Mouse (Mus musculus) forebrain, embryonic 10.5 days (tissue): ENCODE results near the gene Pank3. TPM values are rescaled to one million over a fixed set of nuclear protein-coding genes. Genes with fewer than 3 reads are reported as not detected.

Experiments used
- DNase-seq: peaks from one replicate; pipeline ENCODE4 v3.0.0-alpha.2; 2017; ENCODE audit warnings: low spot score; ENCODE audit errors: extremely low spot score
- H3K27ac ChIP-seq: fragments of 300-500 bp; sonication (generic); 2 replicates; pipeline ENCODE4 v1.5.1; 2016; ENCODE audit warnings: mild to moderate bottlenecking
- H3K27me3 ChIP-seq: fragments of 300-500 bp; sonication (generic); 2 replicates; pipeline ENCODE4 v1.6.1; 2016; ENCODE audit warnings: mild to moderate bottlenecking; ENCODE audit not compliant: poor library complexity, severe bottlenecking
- H3K36me3 ChIP-seq: fragments of 300-500 bp; sonication (generic); replicated peaks from 2 replicates; pipeline ENCODE4 v1.6.1; 2016; ENCODE audit warnings: mild to moderate bottlenecking, moderate library complexity
- H3K4me1 ChIP-seq: fragments of 300-500 bp; sonication (generic); 2 replicates; pipeline ENCODE4 v1.6.1; 2016
- H3K4me3 ChIP-seq: fragments of 300-500 bp; sonication (generic); 2 replicates; pipeline ENCODE4 v1.5.1; 2016; ENCODE audit warnings: mild to moderate bottlenecking, moderate library complexity
- H3K9me3 ChIP-seq: fragments of 300-500 bp; sonication (generic); 2 replicates; pipeline ENCODE4 v1.6.1; 2016; ENCODE audit warnings: mild to moderate bottlenecking, moderate library complexity
- WGBS: fragments of 180-500 bp; shearing (Covaris S2); methylation state at CpG from one replicate; pipeline ENCODE4 v1.1.7; 2016; 5-methylcytosine and 5-hydroxymethylcytosine counted together
- polyA plus RNA-seq: library from polyadenylated mRNA; unstranded; fragments of >200 nt; fragmentation: Nextera tagmentation; extraction: Ambion mirVana; gene quantifications from 2 replicates; pipeline ENCODE4 v1.2.1, GENCODE M21; 2016

The Pank3 gene
- polyA plus RNA-seq, 1 experiment from 2014 or later, result 13.4 TPM

DNA sequence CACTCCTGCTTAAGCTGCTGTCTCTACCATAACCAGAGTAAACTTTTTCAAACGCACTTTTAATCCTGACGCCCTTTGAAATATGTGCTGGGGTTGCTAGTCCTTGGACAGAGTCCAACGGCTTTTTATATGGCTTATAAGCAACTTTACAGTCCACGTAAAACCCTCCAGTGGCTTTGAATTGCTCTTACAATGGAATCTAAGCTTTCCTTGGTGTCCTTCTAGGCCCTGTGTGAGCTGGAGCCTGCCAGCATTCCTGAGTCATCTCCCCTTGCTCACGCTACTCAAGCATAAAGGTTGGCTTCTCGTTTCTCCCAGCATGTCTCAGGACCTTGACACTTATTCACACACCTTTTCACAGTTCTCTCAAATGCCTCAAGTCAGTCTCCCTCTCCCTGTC lies 13.7 kb upstream of the Pank3 start:
- Histone ChIP-seq H3K9me3 (no peaks in the 10 kb centered on the region), H3K36me3 (no peaks in the 10 kb centered on the region), H3K4me3 (no peak overlapping the region), H3K27ac (no peak overlapping the region), H3K4me1 (0 out of 2 replicates have a peak, but pooled peaks cover 4% of the 10 kb centered on the region), H3K27me3 (no peaks in the 10 kb centered on the region)
- 74% methylated on average over 6 of the region's 6 CpGs for WGBS
- DNase-seq, result no peak

DNA sequence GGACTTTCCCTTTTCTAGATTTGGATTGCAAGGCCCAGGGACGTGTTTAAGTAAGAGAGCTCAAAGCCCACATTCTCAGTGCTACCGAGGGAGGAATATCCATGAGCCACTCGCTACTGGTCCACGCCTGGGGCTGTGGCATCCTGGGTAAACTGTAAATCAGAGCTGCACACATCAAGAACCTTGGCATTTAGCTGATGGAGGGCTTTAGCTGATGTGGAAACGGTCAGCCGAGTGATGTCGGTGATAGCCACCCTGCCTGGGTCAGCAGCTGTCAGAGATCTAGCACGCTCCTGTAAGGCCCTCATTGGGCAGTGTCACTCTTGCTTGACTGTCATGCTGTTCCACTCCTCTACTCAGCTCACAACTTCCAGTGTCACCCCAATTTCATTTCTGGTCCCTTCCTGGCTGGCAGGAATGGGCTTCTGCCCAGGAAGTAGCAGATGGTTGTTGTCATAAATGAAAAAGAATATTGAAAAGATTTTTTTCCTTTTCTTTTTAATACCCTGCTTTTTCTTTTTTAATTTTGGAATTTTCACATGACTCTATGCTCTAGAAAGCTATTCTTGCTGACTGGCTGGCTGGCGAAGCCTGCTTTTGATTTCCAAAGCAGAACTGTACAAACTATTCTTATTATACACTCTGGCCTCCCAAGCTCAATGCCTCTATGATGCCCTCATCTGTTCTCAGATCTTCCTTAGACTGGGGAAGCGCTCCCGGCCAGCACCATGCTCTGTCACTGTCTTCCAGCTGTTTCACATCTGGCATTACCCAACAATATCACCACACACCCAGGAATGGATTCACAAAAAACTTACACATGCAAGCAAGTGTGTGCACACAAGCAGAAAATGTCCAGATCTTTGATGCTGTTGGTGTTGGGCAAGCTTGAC lies 12.6 kb upstream of the Pank3 start:
- WGBS, result 85% methylated on average over 11 of the region's 11 CpGs
- H3K4me3 ChIP-seq, result no peak overlapping the region
- no peaks in the 10 kb centered on the region for H3K27me3 ChIP-seq
- DNase-seq, result no peak
- H3K4me1 ChIP-seq, result 0 out of 2 replicates have a peak, but pooled peaks cover 4% of the 10 kb centered on the region
- H3K27ac ChIP-seq, result no peak overlapping the region
- H3K9me3 ChIP-seq, result no peaks in the 10 kb centered on the region
- H3K36me3 ChIP-seq, result no peaks in the 10 kb centered on the region

DNA sequence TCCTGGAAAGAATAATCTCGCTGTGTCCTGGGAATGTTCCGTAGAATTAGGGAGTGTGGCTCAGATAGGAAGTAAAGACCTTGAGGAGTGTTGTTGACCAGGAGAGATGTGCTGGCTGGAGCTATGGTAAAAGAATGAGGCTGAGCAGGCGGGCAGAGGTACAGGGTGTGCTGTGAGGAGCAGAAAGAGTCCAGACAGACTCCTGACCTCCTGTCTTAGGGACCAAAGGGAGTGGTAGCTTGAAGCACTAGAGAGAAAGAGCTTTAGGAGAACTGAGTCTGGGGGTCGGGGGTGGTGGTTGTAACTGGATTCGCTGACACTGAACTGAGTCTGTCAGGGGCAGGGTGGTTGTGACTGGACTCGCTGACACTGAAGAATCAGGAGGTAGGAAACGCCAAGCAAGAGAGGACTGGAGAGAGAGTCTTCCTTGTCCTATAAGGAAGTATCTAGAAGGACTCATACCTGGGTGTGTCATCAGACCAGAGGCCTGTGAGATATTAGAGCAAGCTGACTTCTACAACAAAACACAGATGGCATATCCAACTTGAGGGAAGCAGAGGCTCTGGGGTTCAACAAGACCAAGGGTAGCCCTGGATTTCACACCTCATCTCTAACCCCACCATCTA lies 9.2 kb upstream of the Pank3 start:
- Histone ChIP-seq H3K27ac (no peak overlapping the region), H3K4me1 (0 out of 2 replicates have a peak, but pooled peaks cover 4% of the 10 kb centered on the region), H3K27me3 (no peaks in the 10 kb centered on the region), H3K9me3 (no peaks in the 10 kb centered on the region), H3K36me3 (no peaks in the 10 kb centered on the region), H3K4me3 (no peak overlapping the region)
- DNase-seq, result no peak
- WGBS, result 86% methylated on average over 7 of the region's 7 CpGs

- Histone ChIP-seq H3K9me3 (no peaks in the 10 kb centered on the region), H3K4me3 (no peak overlapping the region), H3K27ac (no peak overlapping the region), H3K4me1 (0 out of 2 replicates have a peak, but pooled peaks cover 4% of the 10 kb centered on the region), H3K36me3 (no peaks in the 10 kb centered on the region), H3K27me3 (no peaks in the 10 kb centered on the region)
- DNase-seq, result no peak
- 88% methylated on average over 4 of the region's 4 CpGs for WGBS
Measured at GRCm38 (mm10) chr11:35760627-35761003, 8.7 kb upstream of the Pank3 start.

- Histone ChIP-seq H3K9me3 (no peaks in the 10 kb centered on the region), H3K27ac (no peak overlapping the region), H3K4me1 (peaks cover 19% of the 10 kb centered on the region), H3K27me3 (0 out of 2 replicates have a peak, but pooled peaks cover 4% of the 10 kb centered on the region), H3K36me3 (peaks cover 4% of the 10 kb centered on the region), H3K4me3 (no peak overlapping the region)
- DNase-seq, result no peak
- WGBS, result 91% methylated on average over 5 of the region's 5 CpGs
Measured at GRCm38 (mm10) chr11:35766845-35767244, 2.4 kb upstream of the Pank3 start.

DNA sequence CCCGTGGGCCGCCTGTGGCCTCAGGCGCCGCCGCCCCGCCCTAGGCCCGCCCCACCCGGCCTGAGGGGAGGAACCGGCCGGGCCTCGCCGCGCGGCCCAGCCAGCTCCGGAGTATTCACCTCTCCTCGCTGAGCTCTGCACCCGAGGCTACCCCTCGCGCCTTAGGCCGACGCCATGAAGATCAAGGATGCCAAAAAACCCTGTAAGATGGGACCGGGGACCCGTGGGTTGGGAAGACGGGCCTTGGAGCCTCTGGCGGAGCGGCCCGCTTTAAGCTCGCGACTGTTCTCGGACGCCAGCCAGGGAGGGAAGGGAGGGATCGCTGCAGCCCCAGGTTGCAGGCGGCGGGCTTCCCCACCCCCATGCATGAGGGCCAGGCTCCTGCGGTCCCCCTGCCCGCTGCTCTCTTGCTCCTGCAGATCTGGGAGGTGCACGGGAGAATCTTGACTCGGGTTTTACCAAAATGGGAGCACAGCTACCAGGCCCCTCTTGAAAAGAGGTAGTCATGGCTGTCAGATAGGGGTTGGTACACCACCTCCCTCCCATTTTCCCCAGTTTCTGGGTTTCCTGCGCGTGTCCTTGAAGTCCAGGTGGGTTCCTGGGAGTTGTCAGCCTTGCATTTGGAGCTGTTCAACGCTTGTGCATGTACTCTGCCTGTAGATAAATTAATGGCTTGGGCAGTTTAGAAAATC lies 608 bp downstream of the Pank3 start:
- WGBS, result under 1% methylated on average over 35 of the region's 41 CpGs
- peak overlapping the region; percentile 96 for H3K4me3 ChIP-seq
- H3K36me3 ChIP-seq, result peaks cover 20% of the 10 kb centered on the region
- H3K9me3 ChIP-seq, result no peaks in the 10 kb centered on the region
- 0 out of 2 replicates have a peak, but pooled peaks cover 4% of the 10 kb centered on the region for H3K27me3 ChIP-seq
- H3K27ac ChIP-seq, result peak overlapping the region; percentile 99
- H3K4me1 ChIP-seq, result peaks cover 21% of the 10 kb centered on the region
- no peak for DNase-seq

- Histone ChIP-seq H3K27ac (peak overlapping the region; percentile 99; the same call in 1 of the 2 replicates), H3K4me3 (peak overlapping the region; percentile 96), H3K4me1 (peaks cover 21% of the 10 kb centered on the region), H3K27me3 (0 out of 2 replicates have a peak, but pooled peaks cover 2% of the 10 kb centered on the region), H3K36me3 (peaks cover 25% of the 10 kb centered on the region), H3K9me3 (no peaks in the 10 kb centered on the region)
- no peak for DNase-seq
- 77% methylated on average over 9 of the region's 9 CpGs for WGBS
Measured at GRCm38 (mm10) chr11:35770741-35771504, 1.6 kb downstream of the Pank3 start.

- Histone ChIP-seq H3K27me3 (no peaks in the 10 kb centered on the region), H3K27ac (no peak overlapping the region), H3K4me1 (peaks cover 14% of the 10 kb centered on the region), H3K4me3 (no peak overlapping the region), H3K36me3 (peaks cover 72% of the 10 kb centered on the region), H3K9me3 (no peaks in the 10 kb centered on the region)
- DNase-seq, result no peak
- WGBS, result 95% methylated on average over 3 of the region's 3 CpGs
Measured at GRCm38 (mm10) chr11:35775606-35776005, 6.3 kb downstream of the Pank3 start.

DNA sequence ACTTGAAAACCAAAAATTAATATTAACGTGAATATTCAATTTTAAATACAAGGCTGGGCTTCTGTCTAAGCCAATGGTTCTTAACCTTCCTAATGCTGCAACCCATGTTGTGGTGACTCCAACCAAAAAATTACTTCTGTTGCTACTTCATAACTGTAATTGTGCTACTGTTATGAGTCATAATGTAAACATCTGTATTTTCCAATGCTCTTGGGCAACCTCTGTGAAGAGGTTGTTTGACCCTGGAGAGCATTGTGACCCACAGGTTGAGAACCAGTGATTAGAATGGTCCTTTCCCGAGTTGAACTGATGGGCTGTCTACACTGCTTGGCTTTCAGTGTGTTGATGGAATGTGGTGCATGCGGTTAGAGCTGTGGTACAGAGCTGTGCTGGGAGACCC lies 7.2 kb downstream of the Pank3 start:
- DNase-seq, result no peak
- H3K27ac ChIP-seq, result no peak overlapping the region
- WGBS, result 90% methylated on average over 3 of the region's 3 CpGs

DNA sequence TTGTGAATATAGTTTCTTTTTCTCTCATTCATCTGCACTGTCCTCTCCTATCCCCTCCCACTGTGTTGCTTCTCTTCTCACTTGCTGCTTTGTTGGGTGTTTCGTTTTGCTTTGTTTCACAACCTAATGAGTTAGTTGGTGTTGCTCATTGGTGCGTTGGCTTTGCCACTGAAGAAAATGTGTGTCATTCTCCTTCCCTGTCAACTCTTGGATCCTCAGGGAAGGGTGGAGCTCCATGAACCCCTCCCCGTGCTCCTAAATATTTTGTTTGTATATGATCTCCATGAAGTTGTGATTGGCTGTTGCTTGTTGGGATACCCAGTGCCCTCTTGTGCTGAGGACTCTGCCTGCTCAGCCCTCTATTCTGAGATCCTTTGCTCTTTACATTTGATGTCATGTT lies 11.1 kb downstream of the Pank3 start:
- WGBS, result 87% methylated on average over 3 of the region's 3 CpGs
- Histone ChIP-seq H3K4me3 (no peak overlapping the region), H3K9me3 (no peaks in the 10 kb centered on the region), H3K27me3 (no peaks in the 10 kb centered on the region), H3K4me1 (no peaks in the 10 kb centered on the region), H3K27ac (no peak overlapping the region), H3K36me3 (peaks cover 99% of the 10 kb centered on the region)
- DNase-seq, result no peak

More for the DNA sequence above, 7.2 kb downstream of the Pank3 start:
- H3K4me1 ChIP-seq, result peaks cover 6% of the 10 kb centered on the region; the same call in 1 of the 2 replicates
- H3K4me3 ChIP-seq, result no peak overlapping the region
- no peaks in the 10 kb centered on the region for H3K27me3 ChIP-seq
- H3K36me3 ChIP-seq, result peaks cover 81% of the 10 kb centered on the region
- H3K9me3 ChIP-seq, result no peaks in the 10 kb centered on the region

DNA sequence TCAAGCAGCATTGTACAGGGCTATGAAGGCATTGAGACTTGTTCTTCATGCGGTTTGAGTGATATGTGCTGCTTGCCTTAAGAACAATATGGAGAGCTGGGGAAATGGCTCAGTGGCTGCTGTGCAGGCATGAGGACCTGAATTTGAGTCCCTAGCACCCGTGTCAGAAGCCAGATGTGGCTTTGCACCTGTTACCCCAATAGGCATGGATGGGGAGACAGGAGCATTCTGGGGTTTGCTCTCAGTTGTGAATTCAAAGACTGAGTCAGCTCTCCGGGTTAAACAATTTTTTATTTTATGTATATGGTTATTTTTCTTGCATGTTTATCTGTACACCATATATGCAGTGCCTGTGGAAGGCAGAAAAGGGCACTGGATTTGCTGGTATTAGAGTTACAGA lies 13.2 kb downstream of the Pank3 start:
- Histone ChIP-seq H3K4me1 (no peaks in the 10 kb centered on the region), H3K9me3 (no peaks in the 10 kb centered on the region), H3K36me3 (peaks cover 98% of the 10 kb centered on the region), H3K4me3 (no peak overlapping the region), H3K27ac (no peak overlapping the region), H3K27me3 (no peaks in the 10 kb centered on the region)
- DNase-seq, result no peak
- 94% methylated on average over 3 of the region's 3 CpGs for WGBS

DNA sequence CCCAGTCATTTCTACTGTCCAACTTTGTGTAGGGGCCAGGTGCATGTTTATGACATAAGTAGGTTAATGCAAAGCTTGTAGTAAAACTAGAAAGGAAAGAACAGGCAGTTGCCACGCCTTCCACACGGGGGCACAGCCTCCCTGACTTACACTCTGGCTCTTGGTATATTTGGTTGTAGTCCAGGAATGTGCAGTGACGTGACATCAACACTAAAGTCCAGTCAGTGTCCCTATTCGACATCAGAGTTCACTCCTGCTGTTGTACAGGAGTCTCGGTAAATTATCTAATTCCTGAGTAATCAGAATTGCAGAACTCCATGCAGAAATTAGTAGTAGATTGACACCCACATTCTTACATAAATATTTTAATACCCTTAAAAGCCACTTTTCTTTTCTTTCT lies 13.8 kb downstream of the Pank3 start:
- WGBS, result 94% methylated on average over 5 of the region's 5 CpGs
- no peak for DNase-seq
- Histone ChIP-seq H3K36me3 (peaks cover 96% of the 10 kb centered on the region), H3K9me3 (no peaks in the 10 kb centered on the region), H3K27ac (no peak overlapping the region), H3K27me3 (no peaks in the 10 kb centered on the region), H3K4me3 (no peak overlapping the region), H3K4me1 (no peaks in the 10 kb centered on the region)
